Mouse (Mus musculus) urinary bladder, postnatal 14 days (tissue): ENCODE data around the gene Crtc1.

ENCODE experiments used
- DNase-seq: peaks from one replicate; pipeline ENCODE4 v3.0.0; 2021; ENCODE audit warnings: low spot score

Gene Crtc1

GRCm38 (mm10) chr8:70439055-70439847 is at the start of gene Crtc1:
TSS of gene Crtc1 (minus strand) at chr8:70439579.
- DNase-seq = peak; percentile 97

DNA sequence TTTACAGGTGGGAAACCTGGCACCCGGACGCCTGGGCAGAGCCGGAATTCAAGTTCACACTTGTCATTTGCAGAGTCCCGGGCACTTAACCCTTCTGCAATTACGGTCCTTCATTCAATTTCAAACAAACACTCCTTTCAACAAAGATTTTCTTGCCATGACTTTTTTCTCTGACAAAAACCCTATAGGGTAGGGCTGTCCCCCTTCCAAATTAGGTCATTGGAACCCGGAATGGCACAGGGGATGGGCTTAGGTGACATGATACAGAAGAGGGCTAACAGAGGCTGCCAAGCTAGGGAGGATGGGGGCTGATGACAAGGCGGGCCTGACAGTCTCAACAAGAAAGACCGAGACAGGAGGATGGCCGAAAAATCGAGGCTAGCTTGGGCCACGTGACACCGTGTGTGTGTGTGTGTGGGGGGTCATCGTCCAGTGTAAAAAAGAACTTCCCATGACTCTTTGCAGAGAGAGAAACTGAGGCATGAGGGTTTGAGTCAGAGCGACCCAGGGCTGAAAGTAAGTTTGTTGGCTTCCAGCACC is 49.6 kb upstream of the Crtc1 start:
- DNase-seq = no peak

DNA sequence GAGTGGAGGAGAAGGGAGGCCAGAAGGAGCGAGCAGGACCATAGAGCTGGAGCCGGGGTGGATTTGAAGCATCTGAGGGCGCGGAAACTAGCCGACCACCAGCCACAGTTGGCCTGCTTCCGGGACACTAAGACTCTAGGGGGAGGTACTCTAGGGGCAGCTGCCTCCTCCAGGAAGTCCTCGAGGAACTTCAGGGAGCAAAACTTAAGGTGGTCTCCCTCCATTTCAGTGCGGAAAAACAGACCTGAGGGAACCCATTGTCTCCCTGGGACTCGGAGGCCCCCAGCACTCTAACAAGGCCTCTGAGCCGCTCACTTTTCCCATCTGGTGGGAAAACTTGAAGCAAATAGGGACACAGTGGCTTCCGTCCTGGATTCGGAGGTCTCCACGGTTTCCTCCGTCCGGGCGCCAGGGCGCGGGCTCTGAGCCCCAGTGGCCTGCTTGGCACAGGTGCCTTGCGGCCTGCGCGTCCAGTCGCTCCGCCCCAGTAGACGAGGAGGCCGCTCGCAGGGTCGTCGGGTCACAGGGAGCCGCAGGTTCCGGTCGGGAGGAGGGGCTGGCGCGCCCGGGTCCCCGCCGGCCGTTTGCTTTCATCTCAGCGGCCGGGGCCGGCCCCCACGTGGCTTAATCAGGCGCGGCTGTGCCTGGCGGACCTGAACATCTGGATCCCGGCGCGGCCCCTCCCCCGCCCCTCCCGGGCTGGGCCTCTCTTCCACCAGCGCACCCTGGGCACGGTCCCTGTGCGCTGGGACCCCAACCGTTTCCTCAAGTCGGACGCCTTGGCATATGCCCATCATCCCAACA is 48.8 kb upstream of the Crtc1 start:
- no peak for DNase-seq

GRCm38 (mm10) chr8:70486941-70487520 is 47.7 kb upstream of the Crtc1 start, which contains the start of gene Tmem59l:
TSS of gene Tmem59l (minus strand) at chr8:70487358.
- DNase-seq = no peak

GRCm38 (mm10) chr8:70486191-70486681 is 46.9 kb upstream of the Crtc1 start:
- no peak for DNase-seq

- DNase-seq = no peak
Measured at GRCm38 (mm10) chr8:70482943-70483342, 43.6 kb upstream of the Crtc1 start.

- DNase-seq = no peak
Measured at GRCm38 (mm10) chr8:70481908-70482307, 42.5 kb upstream of the Crtc1 start.

DNA sequence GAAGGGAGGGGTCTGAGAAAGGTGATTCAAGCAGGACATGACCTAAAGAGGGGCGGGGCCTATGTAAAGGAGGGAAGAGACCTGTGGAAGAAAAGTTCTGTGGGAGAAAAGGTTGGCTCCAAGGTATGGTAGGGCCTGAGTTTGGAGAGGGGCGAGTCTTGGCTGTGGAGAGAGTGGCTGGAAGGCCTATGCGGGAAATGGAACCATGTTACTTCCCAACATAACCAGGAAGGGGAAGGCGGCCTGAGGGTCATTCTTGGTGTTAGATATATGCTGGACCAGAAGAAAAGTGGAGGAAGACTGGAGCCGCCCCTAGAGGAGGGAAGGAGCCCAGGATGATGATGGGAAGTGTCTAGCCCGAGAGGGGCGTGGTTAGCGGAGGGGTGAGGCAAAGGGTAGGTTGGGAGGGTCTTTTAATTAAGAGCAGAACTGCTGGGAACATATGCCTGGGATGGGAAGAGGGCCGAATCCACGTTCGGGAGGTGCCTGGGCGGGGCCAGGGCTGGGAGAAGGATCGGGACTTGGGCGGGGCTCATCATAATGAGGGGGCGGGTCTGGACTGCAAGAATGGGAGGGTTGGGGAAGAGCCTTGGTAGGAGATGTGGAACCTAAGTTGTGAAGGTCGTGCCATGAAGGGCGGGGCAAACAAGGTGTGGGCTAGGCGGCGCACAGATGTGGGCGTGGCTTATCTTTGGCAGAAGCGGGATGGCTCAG is 38.0 kb upstream of the Crtc1 start:
- DNase-seq = peak; percentile 40

- DNase-seq = peak; percentile 98
Measured at GRCm38 (mm10) chr8:70476333-70477268, 37.2 kb upstream of the Crtc1 start, which contains the start of gene Klhl26. TSS of gene Klhl26 (minus strand) at chr8:70476968.

GRCm38 (mm10) chr8:70471856-70472255 is 32.5 kb upstream of the Crtc1 start:
- no peak for DNase-seq

GRCm38 (mm10) chr8:70469938-70470337 is 30.6 kb upstream of the Crtc1 start:
- DNase-seq = no peak

DNA sequence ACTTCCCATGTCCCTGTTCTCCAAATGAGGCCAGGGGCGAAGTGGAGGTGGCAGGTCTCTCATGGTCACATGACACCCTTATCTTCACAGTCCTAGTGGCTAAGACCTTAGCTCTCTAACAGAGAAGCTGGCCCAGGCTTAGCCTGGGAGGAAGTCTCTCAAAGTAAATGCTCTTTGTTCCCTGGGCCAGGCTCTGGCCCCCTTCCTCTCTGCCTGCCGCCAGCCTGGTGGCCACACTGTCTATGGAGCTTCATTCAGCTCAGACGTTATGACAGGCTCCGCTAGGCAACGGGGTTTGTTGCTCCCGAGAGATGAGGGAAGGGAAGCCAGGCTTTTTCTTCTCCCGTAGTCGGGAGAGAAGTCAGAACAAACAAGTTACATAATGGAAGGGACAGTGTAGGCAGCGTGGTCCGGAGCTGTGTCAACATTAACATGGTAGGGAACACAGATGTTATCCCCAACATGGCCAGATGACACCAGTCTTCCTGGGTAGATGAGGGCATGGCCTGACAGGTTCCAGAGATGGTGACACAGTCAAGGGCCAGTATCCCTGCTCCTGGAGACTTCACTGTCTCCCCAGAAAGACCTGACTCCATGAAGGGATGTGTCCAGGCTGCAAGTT is 30.0 kb upstream of the Crtc1 start:
- no peak for DNase-seq

DNA sequence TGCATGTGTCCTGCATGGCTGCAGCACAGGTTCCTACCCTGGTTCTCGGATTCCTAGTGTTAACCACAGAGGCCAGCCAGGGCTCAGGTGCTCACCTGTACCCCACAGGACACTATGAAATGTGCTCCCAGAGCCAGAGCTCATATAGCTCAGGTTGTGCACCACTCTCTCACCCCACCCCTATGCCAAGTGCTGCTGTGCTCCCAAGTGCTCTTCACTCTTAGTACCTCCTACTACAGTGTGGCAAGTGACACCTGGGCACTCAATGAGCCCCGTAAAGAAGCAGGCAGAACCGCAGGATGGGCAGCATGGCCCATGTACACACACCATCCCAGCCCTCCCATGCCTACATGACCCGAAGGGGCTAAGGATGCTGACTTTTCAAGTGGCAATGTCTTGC is 29.4 kb upstream of the Crtc1 start:
- no peak for DNase-seq

- no peak for DNase-seq
Measured at GRCm38 (mm10) chr8:70467907-70468306, 28.5 kb upstream of the Crtc1 start.

DNA sequence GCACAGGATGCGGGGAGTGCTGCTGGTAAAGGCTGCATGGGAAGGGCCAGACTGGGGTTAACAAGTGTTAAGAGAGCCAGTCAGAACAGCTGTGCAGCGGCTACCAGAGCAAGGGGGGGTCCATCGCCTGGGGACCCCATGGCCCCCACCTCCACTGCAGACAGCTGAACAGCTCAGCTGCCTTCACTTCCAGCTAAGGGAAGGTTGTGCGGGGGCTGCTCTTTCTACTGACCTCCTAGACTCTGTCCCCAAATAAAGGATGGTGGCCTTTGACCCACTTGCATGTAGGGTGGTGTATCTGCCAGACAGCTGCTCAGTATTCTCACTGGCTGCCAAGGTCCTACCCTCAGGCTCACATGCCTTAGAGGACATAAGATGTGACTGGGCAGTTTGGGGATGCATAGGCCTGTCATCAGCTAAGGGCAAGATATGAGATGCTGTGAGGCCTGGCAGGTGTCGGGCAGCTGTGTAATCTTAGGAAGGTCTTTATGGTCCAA is 27.9 kb upstream of the Crtc1 start:
- no peak for DNase-seq

- peak; percentile 29 for DNase-seq
Measured at GRCm38 (mm10) chr8:70466771-70467170, 27.4 kb upstream of the Crtc1 start.

- no peak for DNase-seq
Measured at GRCm38 (mm10) chr8:70466305-70466704, 26.9 kb upstream of the Crtc1 start.

- DNase-seq = no peak
Measured at GRCm38 (mm10) chr8:70465701-70466100, 26.3 kb upstream of the Crtc1 start.

DNA sequence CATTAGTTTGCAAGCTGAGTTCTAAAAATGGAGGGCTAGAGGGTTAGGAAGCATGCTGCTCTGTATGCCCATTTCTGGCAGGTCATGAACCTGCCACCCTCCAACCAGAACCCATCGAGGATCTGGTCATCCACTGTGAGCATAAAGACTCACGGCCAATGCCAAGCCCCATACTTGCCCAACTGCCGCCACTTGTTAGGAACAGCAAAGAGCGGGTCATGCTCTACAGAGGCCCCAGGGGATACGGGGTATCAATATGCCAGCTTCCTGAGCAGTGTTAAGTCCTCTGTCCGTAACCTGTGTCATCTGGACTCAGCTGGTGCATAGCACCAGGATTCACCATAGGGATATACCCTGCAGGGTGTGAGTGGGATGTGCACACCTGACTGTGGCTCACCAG is 24.8 kb upstream of the Crtc1 start:
- no peak for DNase-seq

- peak; percentile 35 for DNase-seq
Measured at GRCm38 (mm10) chr8:70463306-70463705, 23.9 kb upstream of the Crtc1 start.
